Mouse (Mus musculus) WW6 (cell line): ENCODE measurements at regions not wholly inside any gene's neighbourhood (a gene's known extent, or its start where the extent isn't known, plus 50 kb on each side); places are given as distances from the start of the nearest gene placed in this dataset.

Source experiments
- DNase-seq: peaks from one replicate; pipeline ENCODE4 v3.0.0-alpha.2; 2013; ENCODE audit warnings: low read depth, low spot score

DNA sequence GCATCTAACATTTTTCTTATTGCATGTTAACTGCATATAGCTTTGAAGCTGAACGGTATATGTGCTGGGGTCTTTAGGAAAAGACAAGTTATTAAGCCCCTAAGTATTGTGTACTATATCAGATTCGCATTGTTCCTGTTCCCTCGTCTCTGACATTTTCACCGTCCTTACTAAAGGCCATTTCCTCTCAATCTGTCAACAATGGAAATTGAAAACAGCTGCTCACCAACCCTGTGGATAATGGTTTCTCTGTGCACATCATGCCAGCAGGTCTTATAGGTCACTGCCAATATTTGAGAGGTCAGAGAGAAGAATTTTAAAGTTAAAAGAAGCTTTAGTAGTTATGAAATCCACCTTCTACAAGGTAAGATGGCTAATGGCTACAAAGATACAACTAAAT lies 797.4 kb upstream of the Impad1 start:
- DNase-seq = no peak

DNA sequence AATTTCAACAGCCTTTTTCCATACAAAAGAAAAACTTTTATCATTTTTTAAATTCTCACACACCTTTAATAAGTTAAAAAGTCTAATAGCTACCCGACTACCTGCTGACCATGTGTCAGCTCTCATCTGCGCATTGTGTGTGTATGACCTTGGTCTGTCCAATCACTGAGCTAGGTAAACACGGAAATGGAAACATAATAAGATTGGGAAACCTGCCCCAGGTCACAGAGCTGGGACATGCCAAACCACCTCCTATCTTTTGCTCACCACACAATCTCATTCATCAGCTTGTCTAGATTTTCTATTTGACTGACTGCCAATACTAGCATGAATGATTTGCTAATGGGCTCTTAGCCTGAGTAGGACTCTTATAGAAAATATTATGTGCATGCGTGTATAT lies 794.3 kb upstream of the Impad1 start:
- no peak for DNase-seq

DNA sequence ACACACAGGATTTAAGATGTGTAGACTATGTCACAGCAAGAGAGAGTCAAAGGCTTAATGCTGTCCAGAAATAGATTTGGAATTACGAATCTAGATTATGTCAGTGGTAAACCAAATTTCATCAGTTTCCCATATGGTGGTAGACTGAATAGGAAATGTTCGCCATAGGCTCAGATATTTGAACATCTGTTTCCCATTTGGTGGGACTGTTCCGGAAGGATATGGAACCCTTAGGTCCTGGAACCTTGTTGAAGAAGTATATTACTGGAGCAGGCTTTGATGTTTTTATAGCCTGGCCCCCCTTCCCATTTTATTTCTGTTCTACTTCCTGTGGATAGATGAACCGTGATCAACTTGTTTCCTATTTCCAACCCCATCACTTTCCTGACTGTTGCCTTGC lies 792.0 kb upstream of the Impad1 start:
- no peak for DNase-seq

DNA sequence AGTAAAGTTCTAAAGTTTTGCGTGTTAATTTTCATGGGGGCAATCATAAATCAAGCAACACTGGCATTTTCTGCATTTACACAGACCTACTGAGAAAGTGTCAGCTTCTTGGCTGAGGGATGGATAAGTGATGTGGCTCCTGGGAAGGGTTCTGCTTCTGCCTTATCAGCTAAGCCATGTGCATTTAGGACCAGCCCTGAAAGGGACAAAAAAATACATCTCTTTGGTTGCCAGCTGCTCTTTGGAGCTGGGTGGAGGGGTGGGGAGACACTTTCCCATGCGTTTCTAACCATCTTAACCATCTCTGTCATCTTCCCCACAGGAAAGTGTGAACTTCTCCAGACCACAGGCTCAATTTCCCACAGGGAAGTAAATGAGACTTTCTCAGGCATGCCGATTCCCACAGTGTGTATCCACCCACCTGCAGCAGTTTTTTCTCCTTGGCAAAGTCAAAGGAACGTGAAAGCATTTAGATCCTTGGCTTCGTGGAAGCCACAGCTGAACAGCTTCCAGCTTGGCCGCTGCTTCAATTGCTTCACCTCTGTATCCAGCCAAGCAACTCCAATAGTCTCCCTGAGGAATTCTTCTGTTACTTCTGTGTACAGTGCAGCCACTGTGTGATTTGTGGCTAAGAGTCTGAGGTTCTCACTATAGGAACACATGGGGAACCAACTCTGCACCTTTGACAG lies 791.0 kb upstream of the Impad1 start:
- DNase-seq = no peak

DNA sequence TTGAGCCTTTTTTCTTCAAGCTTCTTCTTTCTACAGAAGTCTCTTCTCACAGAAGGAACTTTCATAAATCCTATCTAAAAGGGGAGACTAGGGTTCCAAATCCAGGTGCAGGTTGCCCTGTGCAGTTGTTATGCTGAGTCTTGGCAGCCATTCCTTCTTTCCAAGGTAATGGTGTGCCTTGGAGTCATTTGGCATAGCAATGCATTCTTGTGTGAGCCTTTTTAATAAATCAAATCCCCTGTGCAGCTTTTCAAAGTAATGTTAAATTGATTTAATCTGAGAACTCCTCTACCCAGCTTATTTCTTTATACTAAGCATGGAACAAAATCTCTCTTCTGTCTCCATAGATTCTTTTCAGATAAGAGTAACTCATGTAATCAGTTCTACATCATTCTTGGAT lies 774.9 kb upstream of the Impad1 start:
- no peak for DNase-seq

DNA sequence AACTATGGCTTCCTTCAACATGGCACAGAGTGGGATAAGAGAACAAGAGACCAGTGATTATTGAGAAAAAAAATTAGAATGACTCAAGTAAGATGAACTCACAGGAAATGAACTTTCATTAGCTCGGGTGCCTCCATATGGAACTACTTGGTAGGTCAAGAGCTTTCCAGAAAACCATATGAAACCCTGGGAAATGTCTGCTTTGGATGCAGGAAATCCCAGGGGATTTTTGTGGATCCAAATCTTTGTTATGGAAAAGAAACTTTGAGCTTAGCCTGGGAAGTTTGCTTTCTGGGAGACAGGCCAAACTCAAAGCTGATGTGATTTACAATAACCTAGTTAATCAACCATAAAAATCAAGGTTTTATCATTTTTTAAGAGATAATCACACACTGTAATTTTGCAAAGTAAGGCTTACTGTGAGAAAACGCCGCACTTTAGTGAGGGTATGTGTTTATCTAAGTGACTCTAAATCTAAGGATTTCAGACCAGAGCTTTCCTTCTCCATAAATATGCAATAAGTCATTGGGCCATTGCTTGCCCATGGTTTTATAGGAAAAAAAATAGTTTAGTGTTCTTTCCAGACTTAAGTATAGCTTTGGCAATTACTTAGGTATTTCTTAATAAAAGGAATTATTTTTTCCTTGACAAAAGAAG lies 767.0 kb upstream of the Impad1 start:
- DNase-seq = no peak

DNA sequence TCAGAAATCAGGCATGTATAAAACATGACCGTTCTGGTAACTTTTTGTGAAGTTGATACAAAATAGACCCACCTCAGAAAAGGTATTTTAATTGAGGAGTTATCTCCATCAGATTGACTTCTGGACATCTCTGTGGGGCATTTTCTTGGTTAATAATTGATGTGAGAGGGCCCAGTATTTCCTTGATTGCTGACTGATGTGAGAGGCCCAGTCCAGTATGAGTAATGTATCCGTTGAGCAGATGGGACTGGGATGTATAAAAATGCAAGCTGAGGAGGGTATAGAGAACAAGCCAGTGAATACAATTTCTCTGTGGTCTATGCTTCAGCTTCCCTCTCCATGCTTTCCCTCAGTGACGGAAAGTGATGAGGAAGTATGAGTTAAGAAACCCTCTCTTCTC lies 747.0 kb upstream of the Impad1 start:
- no peak for DNase-seq

DNA sequence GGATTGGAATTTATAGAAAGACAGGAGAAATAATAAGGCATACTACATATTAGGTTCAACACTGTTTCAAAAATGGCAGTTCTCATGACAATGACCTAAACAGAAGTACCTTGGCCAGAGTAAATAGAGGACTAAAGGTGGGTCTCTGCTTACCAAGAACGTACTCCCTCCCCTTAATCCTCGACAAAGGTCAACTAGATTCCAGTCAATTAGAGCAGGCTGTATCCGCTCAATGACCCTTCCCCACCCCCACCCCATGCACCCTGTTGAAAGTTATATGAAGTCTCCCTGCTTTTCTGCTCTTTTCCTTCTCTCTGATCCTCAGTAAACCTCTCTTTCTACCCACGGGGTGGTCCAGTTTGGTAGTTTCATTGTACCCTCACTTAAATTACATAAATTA lies 737.3 kb upstream of the Impad1 start:
- no peak for DNase-seq

DNA sequence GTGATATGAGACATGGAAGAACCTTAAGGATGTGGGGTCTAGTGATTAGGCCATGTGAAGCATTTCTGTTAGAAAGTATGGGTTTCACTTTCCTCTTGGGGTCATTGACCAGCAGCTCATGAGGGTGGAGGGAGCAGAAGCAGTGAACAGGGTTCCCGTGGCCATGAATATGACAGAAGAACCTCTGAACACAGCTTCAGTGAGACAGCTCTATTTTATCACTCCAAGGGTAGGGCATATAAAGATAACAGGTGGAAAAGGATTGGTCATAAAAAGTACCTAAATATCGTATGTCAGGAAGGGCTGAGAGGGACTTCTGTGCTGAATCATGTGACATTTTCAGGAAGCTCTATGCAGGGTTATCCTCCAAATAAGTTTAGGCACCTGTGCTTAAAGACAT lies 725.4 kb upstream of the Impad1 start:
- no peak for DNase-seq

DNA sequence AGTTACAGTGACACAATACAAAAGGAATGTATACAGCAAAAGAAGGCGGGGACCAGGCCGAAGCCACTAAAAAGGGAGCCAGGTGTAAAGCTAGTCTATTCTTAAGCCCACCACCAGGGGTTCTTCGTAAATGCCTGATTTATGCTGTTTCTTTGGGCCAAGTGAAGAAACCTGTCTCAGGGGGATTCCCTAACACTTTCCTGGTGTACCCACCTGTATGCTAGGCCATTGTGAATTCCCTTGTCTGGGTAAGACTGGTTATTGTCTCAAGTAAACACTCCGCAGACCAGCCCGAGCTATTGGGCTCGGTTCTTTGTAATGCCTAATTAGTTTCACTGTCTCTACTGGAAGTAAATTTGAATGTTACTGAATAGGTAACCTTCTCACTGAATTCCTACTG lies 722.3 kb upstream of the Impad1 start:
- DNase-seq = peak; percentile 45

DNA sequence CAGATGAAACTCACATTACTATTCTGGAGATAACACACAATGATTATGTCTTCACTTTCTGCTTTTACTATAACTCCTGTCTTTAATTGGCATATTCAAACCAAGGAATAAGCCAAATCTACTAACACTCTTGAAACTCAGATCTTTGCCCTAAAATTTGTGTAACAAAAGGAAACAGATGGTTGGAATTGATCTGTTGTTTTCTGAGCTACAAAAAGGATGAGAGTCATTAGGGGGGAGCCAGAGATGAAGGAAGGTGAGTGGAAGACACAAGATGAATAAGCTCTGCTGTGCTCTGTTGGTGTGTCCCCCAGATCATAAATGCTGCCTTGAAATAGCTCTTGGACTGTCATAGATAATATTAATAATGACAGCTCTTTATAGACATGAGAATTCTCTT lies 718.6 kb upstream of the Impad1 start:
- DNase-seq = no peak

DNA sequence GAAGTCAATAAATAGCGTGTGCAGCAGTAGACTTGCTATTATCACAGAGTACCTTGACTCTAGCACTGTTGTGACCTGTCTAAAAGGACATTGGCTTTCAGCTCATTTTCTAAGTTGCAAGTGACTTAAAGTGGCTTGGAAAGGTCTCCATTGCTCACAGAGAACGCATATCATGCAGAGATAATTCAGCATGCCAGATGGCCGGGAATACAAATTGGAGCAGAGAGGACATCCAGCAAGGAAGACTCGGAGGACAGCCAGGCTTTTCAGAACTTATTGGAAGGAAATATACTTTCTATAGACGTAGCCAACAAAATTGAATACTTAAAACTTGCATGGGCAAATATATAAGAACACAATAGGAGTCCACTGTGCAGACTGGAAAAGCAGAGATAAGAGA lies 716.2 kb upstream of the Impad1 start:
- no peak for DNase-seq

DNA sequence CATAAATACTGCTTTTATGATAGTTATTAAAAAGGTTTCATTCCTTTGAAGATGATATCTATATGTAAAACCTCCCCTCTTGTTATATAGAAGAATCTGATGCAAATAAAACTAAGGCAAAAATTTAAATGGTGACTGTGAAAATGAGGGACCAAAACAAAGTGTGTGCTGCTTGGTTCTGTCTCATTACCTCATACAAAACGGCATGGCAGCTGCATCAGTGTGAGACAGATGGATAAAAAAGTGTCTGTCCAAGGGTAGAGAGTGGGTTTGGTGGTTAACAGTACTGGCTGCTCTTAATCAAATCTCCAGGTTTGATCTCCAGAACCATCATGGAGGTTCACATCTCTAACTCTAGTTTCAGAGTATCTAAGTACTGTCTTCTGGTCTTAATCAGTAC lies 701.9 kb upstream of the Impad1 start:
- DNase-seq = no peak

DNA sequence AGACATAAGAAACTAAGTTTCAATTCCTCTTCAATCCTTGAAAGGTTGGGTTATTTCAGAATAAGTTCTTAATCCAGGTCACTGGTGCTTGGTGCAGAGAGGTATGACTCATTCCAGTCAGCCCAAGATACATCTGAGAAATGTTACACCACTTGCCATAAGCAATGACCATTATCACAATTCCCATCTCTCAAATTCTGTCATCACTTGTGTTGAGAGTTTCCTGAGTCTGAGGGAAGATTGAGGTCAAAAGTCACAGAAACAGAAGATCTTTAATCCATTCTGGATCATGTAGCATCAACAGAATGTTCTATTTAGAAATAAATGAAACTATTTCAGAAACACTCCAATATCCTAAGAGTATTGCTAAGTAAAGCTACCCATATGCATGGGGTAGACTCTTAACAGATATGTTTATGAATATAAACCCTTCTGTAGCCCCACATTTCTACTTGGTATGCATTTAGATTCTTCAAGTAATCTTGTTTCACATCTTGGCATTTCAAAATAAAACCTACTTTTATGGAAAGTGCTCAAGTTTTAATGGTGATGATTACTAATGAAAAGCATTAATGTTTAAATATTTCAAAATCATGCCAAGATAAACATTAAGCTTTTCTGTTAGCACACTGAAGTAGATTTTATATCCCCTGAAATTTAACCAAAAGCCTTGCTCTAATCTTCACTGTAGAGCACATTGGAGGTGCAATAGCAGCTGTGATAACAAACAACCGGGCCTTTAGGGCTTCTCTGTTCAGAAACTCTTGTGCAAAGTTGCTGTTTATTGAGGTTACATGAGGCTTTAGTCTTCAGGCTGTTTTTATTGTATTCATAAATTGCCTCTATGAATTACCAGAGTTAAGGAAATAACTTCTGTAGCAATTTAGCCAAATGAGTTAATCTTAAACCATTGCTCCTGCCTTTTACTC lies 701.2 kb upstream of the Impad1 start:
- no peak for DNase-seq

DNA sequence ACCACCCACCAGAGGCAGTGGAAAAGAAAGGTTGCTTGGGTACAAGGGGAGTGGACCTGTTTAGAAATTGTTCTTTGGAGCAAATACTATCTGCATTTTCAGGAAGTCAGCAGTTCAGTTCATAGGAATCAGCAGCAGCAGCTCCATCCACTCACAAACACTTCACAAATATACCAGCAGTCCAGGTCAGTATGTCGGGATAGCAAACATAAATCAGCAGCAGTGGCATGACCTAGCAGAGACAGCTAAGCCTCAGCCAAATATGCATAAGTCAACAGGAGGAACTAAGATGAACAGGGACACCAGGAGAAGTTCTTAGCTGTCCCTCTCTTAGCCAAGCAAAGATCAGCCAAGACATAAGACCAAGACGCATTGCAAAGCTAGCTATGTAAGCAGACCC lies 693.6 kb upstream of the Impad1 start:
- no peak for DNase-seq

DNA sequence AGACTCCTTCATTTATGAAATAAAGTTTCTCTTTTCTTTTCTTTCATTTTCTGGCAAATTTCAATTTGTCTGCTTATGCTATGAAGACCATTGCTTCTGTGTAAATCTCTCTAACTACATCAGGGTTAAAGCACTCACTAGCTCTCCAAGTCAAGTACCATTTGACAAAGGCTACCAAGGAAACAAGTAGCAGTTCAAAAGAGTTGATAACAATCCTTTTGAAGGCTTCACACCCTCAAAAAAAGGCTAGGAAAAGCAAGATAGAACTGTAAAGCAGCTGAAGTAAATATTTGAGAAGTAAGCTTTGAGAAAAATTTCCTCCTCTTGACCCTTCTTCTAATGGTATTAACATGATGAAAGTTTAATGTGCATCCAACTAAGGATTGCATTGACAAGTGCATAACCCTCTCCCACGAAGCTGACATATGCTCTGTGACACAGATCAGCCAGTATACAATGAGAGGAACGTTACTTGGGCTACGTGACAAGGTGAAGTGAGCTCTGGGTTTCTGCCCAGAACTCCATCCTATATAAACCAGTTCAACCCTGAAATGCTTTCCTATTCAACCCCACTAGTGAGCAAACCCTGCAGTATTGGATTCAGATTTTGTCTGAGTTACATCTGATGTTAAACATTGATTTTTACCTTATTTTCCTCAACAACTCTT lies 678.9 kb upstream of the Impad1 start:
- no peak for DNase-seq

DNA sequence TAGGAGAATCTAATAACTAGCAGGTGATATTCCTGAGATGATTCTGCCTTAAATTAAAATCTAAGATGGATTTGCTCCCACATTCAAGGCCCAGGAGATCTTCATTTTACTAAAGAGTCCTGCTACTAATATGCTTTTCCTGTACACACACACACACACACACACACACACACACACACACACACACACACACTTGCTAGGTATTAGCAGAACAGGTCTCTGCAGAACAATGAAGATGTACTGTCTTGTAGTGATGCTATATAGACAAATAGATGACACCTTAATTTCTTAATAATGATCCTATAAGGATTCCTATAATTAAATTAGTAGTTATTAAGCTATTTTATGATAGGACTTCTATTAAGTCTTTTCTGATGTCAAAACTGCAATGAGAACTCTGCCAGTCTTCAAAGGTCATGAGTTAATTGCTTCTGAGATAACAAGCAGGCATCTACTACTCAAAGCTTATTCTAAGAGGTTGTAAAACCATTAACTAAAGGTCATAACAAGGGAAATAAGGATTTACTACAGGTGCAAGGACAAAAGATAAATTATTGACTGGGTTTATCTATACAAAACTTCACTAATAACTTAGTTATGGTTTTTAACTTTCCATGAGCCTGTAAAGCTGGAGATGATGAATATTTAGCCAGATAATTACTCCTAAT lies 666.0 kb upstream of the Impad1 start:
- no peak for DNase-seq

DNA sequence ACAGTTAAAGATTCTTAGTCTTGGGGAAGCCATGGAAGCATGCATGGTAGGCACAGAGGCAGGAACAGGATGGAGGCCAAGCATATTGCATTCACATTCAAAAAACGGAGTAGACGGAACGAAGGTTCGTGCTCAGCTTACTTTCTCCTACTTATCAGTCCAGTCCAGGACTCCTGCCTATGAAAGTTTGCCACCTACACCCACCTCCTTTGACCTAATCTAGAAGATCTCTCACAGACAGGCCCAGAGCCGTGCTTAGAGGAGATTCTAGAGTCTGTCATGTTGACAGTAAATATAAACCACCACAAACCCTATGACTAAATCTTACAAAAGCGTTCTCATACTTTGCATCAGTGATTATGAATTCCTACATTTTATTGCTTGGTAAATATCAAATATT lies 657.3 kb upstream of the Impad1 start:
- DNase-seq = no peak

DNA sequence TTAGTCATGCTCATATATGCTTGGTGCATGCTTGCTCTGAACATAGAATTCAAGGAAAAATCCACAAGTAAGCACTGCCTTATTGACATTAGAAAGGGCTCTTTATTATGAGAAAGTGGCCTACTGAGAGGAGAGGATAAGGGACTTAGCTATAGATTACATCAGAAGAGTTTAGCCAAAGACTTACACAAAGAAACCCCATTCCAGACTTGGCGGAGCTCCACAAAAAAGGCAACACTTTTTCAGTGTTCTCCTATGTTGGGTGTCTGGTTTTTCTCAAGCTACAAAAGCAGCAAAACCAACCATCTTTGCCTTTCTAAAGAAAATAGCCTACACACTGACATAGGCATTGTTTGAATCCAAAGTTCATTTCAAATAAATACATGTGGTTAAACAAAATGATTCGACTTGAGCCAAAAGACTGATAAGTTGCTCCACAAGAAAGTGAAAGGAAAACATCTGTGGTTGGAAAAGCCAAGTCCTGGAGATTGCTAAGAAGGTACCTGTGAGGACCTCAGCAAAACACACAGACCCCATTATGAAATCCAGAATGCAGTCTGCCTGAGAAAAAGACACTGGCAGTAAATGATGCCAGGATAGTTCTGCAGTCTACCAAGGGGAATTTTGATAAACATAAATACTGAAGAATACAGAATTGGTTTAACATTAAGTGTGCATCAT lies 648.3 kb upstream of the Impad1 start:
- no peak for DNase-seq

DNA sequence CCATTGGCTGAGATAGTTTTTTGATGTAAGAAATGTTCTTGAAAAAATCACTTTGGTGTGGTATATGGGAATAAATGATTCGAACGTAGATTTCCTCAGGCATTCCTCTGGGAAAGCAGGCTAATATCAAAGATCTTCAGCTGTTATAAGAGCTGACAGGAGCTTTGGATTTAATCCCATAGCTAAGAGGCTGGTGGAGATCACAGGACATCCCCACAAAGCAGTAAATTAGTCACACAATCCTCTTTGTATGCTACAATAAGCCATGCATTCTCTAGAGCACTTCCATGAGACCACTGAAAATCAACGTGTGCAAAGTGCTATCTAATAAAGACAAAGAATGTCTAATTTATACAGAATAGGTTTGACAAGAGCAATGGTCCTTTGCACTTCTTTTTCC lies 643.9 kb upstream of the Impad1 start:
- DNase-seq = no peak
